Mouse (Mus musculus) MEL (cell line): ENCODE results near the gene Tmem205. TPM values are rescaled to one million over a fixed set of nuclear protein-coding genes. Genes with fewer than 3 reads are reported as not detected.

Experiments used
- DNase-seq: peaks from one replicate; pipeline ENCODE4 v3.0.0; 2011; ENCODE audit warnings: low read depth, low spot score
- H3K27ac ChIP-seq: 2 replicates; pipeline ENCODE4 v1.5.1; 2012; ENCODE audit warnings: low read depth, mild to moderate bottlenecking, control low read depth, low read length, moderate library complexity; ENCODE audit not compliant: control insufficient read depth
- H3K27me3 ChIP-seq, 2 experiments: fragments of 150-350 bp in 1 of 2; sonication (generic) in 1 of 2; 2 replicates each; pipeline ENCODE4 v1.6.1; 2012; ENCODE audit warnings: low read length in 2 of 2, mild to moderate bottlenecking in 2 of 2, improper control_type of control experiment in 1 of 2, moderate library complexity in 1 of 2; ENCODE audit not compliant: insufficient read depth in 2 of 2, control insufficient read depth in 1 of 2
- H3K36me3 ChIP-seq, 2 experiments: 2 replicates each; pipeline ENCODE4 v1.6.1; 2012 to 2014; ENCODE audit warnings: low read length in 2 of 2, improper control_type of control experiment in 1 of 2, inconsistent platforms in 1 of 2, mild to moderate bottlenecking in 1 of 2; ENCODE audit not compliant: insufficient read depth in 2 of 2, control insufficient read depth in 1 of 2
- H3K4me1 ChIP-seq, 2 experiments: fragments of 150-350 bp in 1 of 2; sonication (generic) in 1 of 2; 2 replicates each; pipeline ENCODE4 v1.6.1; 2012; ENCODE audit warnings: low read length in 2 of 2, improper control_type of control experiment in 1 of 2, mild to moderate bottlenecking in 1 of 2; ENCODE audit not compliant: insufficient read depth in 2 of 2, control insufficient read depth in 1 of 2
- H3K4me3 ChIP-seq, 2 experiments: fragments of 150-350 bp in 1 of 2; sonication (generic) in 1 of 2; 2 replicates each; pipeline ENCODE4 v1.5.1; 2012; ENCODE audit warnings: low read depth in 2 of 2, low read length in 2 of 2, mild to moderate bottlenecking in 2 of 2, moderate library complexity in 2 of 2, control low read depth in 1 of 2, improper control_type of control experiment in 1 of 2; ENCODE audit not compliant: control insufficient read depth in 1 of 2, insufficient read depth in 1 of 2
- H3K79me2 ChIP-seq: 2 replicates; pipeline ENCODE4 v1.6.1; 2012; ENCODE audit warnings: mild to moderate bottlenecking, low read length, moderate library complexity; ENCODE audit not compliant: control insufficient read depth, poor library complexity, insufficient read depth
- H3K9ac ChIP-seq: 2 replicates; pipeline ENCODE4 v1.6.1; 2012; ENCODE audit warnings: low read depth, mild to moderate bottlenecking, control low read depth, low read length, moderate library complexity; ENCODE audit not compliant: control insufficient read depth, poor library complexity, severe bottlenecking
- H3K9me3 ChIP-seq: fragments of 150-350 bp; sonication (generic); replicated peaks from 2 replicates; pipeline ENCODE4 v1.6.1; 2012; ENCODE audit warnings: mild to moderate bottlenecking, low read length, improper control_type of control experiment, moderate library complexity; ENCODE audit not compliant: insufficient read depth
- BHLHE40 ChIP-seq: IDR thresholded peaks from 2 replicates; pipeline ENCODE4 v1.6.1; 2012; ENCODE audit warnings: low read depth, mild to moderate bottlenecking, inconsistent platforms, low read length, improper control_type of control experiment, borderline replicate concordance
- CHD2 ChIP-seq: IDR thresholded peaks from 2 replicates; pipeline ENCODE4 v1.6.1; 2011; ENCODE audit warnings: low read length, improper control_type of control experiment
- CTCF ChIP-seq, 3 experiments: IDR thresholded peaks in 2 of 3; conservative IDR thresholded peaks in 1 of 3; 2 replicates each; pipeline ENCODE4 v1.5.1; 2011 to 2012; ENCODE audit warnings: low read length in 3 of 3, low read depth in 2 of 3, mild to moderate bottlenecking in 2 of 3, improper control_type of control experiment in 1 of 3, inconsistent platforms in 1 of 3, mixed read lengths in 1 of 3, moderate library complexity in 1 of 3; ENCODE audit not compliant: control insufficient read depth in 1 of 3, insufficient read depth in 1 of 3, poor library complexity in 1 of 3, severe bottlenecking in 1 of 3
- ETS1 ChIP-seq: IDR thresholded peaks from 2 replicates; pipeline ENCODE4 v1.6.1; 2012; ENCODE audit warnings: low read depth, mild to moderate bottlenecking, inconsistent platforms, low read length, improper control_type of control experiment, moderate library complexity
- GATA1 ChIP-seq: IDR thresholded peaks from 2 replicates; pipeline ENCODE4 v1.6.1; 2011; ENCODE audit warnings: low read depth, low read length, improper control_type of control experiment
- JUND ChIP-seq: IDR thresholded peaks from 2 replicates; pipeline ENCODE4 v1.6.1; 2011; ENCODE audit warnings: low read depth, mild to moderate bottlenecking, improper control_type of control experiment, low read length
- KAT2A ChIP-seq: conservative IDR thresholded peaks from 2 replicates; pipeline ENCODE4 v1.6.1; 2012; ENCODE audit warnings: low read depth, low read length, improper control_type of control experiment, inconsistent platforms
- MAZ ChIP-seq: IDR thresholded peaks from 2 replicates; pipeline ENCODE4 v1.6.1; 2012; ENCODE audit warnings: low read depth, mild to moderate bottlenecking, inconsistent platforms, low read length, improper control_type of control experiment
- MXI1 ChIP-seq: IDR thresholded peaks from 2 replicates; pipeline ENCODE4 v1.6.1; 2011; ENCODE audit warnings: mild to moderate bottlenecking, low read depth, low read length, improper control_type of control experiment
- MYB ChIP-seq: IDR thresholded peaks from 2 replicates; pipeline ENCODE4 v1.6.1; 2011; ENCODE audit warnings: mild to moderate bottlenecking, low read depth, low read length, improper control_type of control experiment
- NELFE ChIP-seq: IDR thresholded peaks from 2 replicates; pipeline ENCODE4 v1.6.1; 2011; ENCODE audit warnings: low read depth, low read length, improper control_type of control experiment
- POLR2AphosphoS5 ChIP-seq: IDR thresholded peaks from 2 replicates; pipeline ENCODE4 v1.6.1; 2012; ENCODE audit warnings: low read depth, borderline replicate concordance, mild to moderate bottlenecking, inconsistent platforms, low read length, moderate library complexity, mixed read lengths
- RAD21 ChIP-seq: IDR thresholded peaks from 2 replicates; pipeline ENCODE4 v1.6.1; 2011; ENCODE audit warnings: mild to moderate bottlenecking, low read depth, low read length, improper control_type of control experiment
- RCOR1 ChIP-seq: IDR thresholded peaks from 2 replicates; pipeline ENCODE4 v1.6.1; 2012; ENCODE audit warnings: low read depth, mild to moderate bottlenecking, inconsistent platforms, low read length, improper control_type of control experiment
- SIN3A ChIP-seq: IDR thresholded peaks from 2 replicates; pipeline ENCODE4 v1.6.1; 2012; ENCODE audit warnings: low read length, improper control_type of control experiment, inconsistent platforms
- SMC3 ChIP-seq: IDR thresholded peaks from 2 replicates; pipeline ENCODE4 v1.6.1; 2011; ENCODE audit warnings: low read depth, low read length, improper control_type of control experiment
- TAL1 ChIP-seq: IDR thresholded peaks from 2 replicates; pipeline ENCODE4 v1.6.1; 2012; ENCODE audit warnings: mild to moderate bottlenecking, inconsistent platforms, low read length, moderate library complexity, mixed read lengths
- TBP ChIP-seq: IDR thresholded peaks from 2 replicates; pipeline ENCODE4 v1.8.0; 2011; ENCODE audit warnings: low read depth, low read length, improper control_type of control experiment
- TCF12 ChIP-seq: IDR thresholded peaks from 2 replicates; pipeline ENCODE4 v1.6.1; 2014; ENCODE audit warnings: low read depth, mild to moderate bottlenecking, inconsistent platforms, low read length, improper control_type of control experiment, moderate library complexity
- USF2 ChIP-seq, 2 experiments: IDR thresholded peaks; 2 replicates each; pipeline ENCODE4 v1.6.1; 2011 to 2012; ENCODE audit warnings: improper control_type of control experiment in 2 of 2, low read length in 2 of 2, borderline replicate concordance in 1 of 2, inconsistent platforms in 1 of 2, low read depth in 1 of 2, mild to moderate bottlenecking in 1 of 2; ENCODE audit not compliant: insufficient read depth in 1 of 2
- ZC3H11A ChIP-seq: IDR thresholded peaks from 2 replicates; pipeline ENCODE4 v1.6.1; 2012; ENCODE audit warnings: low read depth, mild to moderate bottlenecking, inconsistent platforms, low read length, improper control_type of control experiment
- ZNF384 ChIP-seq: IDR thresholded peaks from 2 replicates; pipeline ENCODE4 v1.6.1; 2012; ENCODE audit warnings: low read depth, mild to moderate bottlenecking, inconsistent platforms, low read length, improper control_type of control experiment
- polyA plus RNA-seq, 2 experiments: library from polyadenylated mRNA; stranded (reverse) in 1 of 2; unstranded in 1 of 2; fragments of >175 nt in 1 of 2; fragments of >200 nt in 1 of 2; gene quantifications; 2 replicates each; pipeline versions ENCODE4 v1.2.1 to v1.2.4; 2012; ENCODE audit warnings: low replicate concordance in 2 of 2, low read depth in 1 of 2; ENCODE audit not compliant: insufficient read length in 2 of 2, insufficient read depth in 1 of 2, missing spikeins in 1 of 2
- total RNA-seq: library from RNA; depleted of rRNA; stranded (reverse); fragments of 300-350 nt; gene quantifications from 2 replicates; pipeline ENCODE4 v1.2.3, GENCODE M21; 2012

Tmem205 gene
- total and polyA plus RNA-seq, 3 experiments: 114 to 118 TPM; not detected in 1

DNA sequence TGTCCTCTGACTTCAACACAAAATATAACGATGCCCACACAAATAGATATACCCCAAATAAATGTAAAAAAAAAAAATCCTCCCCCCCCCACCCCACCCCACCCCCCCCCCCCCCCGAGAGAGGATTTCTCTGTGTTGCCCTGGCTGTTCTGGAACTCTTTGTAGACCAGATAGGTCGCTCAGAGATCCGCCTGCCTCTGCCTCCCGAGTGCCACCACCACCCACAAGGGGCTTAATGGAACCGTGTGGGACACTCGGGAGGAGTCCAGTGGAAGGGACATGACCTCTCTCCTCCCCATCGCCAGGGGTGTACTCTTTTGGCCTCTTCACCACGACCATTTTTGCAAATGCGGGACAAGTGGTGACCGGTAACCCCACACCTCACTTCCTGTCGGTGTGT is 15.7 kb upstream of the Tmem205 start:
- Histone ChIP-seq H3K27me3 (no peaks in the 10 kb centered on the region), H3K4me1 (peaks cover 0 to 13% of the 10 kb centered on the region in 2 experiments; a peak in 2 of 4 replicates), H3K9ac (no peak overlapping the region), H3K36me3 (peaks cover 0 to 6% of the 10 kb centered on the region in 2 experiments; a peak in 2 of 4 replicates), H3K9me3 (no peaks in the 10 kb centered on the region), H3K79me2 (no peaks in the 10 kb centered on the region), H3K4me3 (no peak overlapping the region), H3K27ac (no peak overlapping the region)
- TF ChIP-seq MAZ: no peak
- no peak for TF ChIP-seq ZNF384
- no peak for TF ChIP-seq NELFE
- TF ChIP-seq TCF12: no peak
- TF ChIP-seq JUND: no peak
- TF ChIP-seq TAL1: no peak
- TF ChIP-seq TBP: no peak
- TF ChIP-seq USF2 (IDR thresholded peaks at IDR 0.05; ENCODE audit: borderline replicate concordance in 1 of 2, insufficient read depth in 1 of 2, low read depth in 1 of 2, low read length in 2 of 2): no peak
- TF ChIP-seq GATA1: no peak
- no peak for TF ChIP-seq SIN3A
- TF ChIP-seq MYB: no peak
- TF ChIP-seq BHLHE40: no peak
- TF ChIP-seq POLR2AphosphoS5: no peak
- no peak for DNase-seq

DNA sequence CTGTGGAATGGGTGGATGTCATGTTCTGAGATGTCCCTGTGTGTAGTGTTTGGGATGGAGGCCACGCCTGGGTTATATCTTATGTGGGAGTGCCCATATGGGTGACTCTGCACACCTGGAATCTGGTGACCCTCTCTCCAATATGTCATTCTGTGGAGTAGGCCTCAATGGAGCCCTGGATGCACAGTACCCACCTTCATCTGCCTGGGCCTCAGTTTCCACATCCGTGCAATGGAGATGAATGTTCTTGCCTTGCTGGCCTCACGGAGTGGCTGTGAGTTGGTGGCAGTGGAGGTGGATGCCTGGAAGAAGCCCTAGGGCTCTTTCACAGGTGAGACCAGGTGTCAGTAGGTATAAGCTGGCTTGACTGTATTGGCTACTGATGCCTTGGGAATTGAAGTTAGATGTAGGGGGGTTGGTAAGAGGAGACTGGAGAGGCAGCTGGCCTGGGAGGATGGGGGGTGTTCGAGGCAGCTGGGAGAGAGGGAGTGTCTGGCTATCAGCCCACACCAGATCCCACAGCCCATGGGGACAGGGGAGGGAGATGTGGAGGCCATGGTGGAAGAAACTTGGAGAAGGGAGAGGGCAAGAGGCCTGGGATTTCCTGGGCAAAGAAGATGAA is 11.0 kb upstream of the Tmem205 start:
- Histone ChIP-seq H3K36me3 (peaks cover 0 to 10% of the 10 kb centered on the region in 2 experiments; a peak in 2 of 4 replicates), H3K4me1 (peaks cover 10 to 13% of the 10 kb centered on the region in 2 experiments), H3K9me3 (no peaks in the 10 kb centered on the region), H3K27me3 (no peaks in the 10 kb centered on the region)
- no peak for DNase-seq
- no peak for TF ChIP-seq MXI1
- TF ChIP-seq CHD2: no peak
- no peak for TF ChIP-seq RAD21
- TF ChIP-seq ZC3H11A: no peak
- no peak for TF ChIP-seq RCOR1
- TF ChIP-seq JUND: no peak
- no peak for TF ChIP-seq CTCF (IDR thresholded peaks at IDR 0.05 in 2 of 3, conservative IDR thresholded peaks at IDR 0.05 in 1 of 3; ENCODE audit: control insufficient read depth in 1 of 3, insufficient read depth in 1 of 3, low read depth in 2 of 3, low read length in 3 of 3, poor library complexity in 1 of 3, severe bottlenecking in 1 of 3)
- TF ChIP-seq SMC3: no peak
- no peak for TF ChIP-seq GATA1
- TF ChIP-seq ETS1: no peak
- TF ChIP-seq KAT2A: no peak
- TF ChIP-seq MYB: no peak
- TF ChIP-seq TCF12: no peak
- TF ChIP-seq, all 39 proteins: peak for 0
- no peak overlapping the region for H3K27ac ChIP-seq
- H3K79me2 ChIP-seq: no peaks in the 10 kb centered on the region
- no peak overlapping the region for H3K9ac ChIP-seq
- H3K4me3 ChIP-seq: no peak overlapping the region
